Mouse (Mus musculus): ENCODE data around the gene Smchd1. TPM values are rescaled to one million over a fixed set of nuclear protein-coding genes. Genes with fewer than 3 reads are reported as not detected.
"Not testable (repeated sequence)": the region's sequence is repeated elsewhere in the genome, so short reads cannot be mapped to it uniquely, and the experiment has no call there.

Smchd1 gene
- polyA plus RNA-seq, 1 experiment from 2014 or later, result 82.2 TPM

- no peak overlapping the region for H3K9ac ChIP-seq
- H3K36me3 ChIP-seq (replicated peaks), result no peaks in the 10 kb centered on the region
- no peaks in the 10 kb centered on the region for H3K4me1 ChIP-seq
- WGBS, result 80% methylated on average over 15 of the region's 15 CpGs
- H3K27me3 ChIP-seq, result no peaks in the 10 kb centered on the region
- no peak overlapping the region for H3K4me3 ChIP-seq (replicated peaks)
- H3K9me3 ChIP-seq, result no peaks in the 10 kb centered on the region
- no peak for ATAC-seq (ENCODE audit: low FRiP score)
- H3K4me2 ChIP-seq, result no peak overlapping the region
- H3K27ac ChIP-seq, result no peak overlapping the region
These were observed 142.8 kb downstream of the Smchd1 start for GRCm38 (mm10) chr17:71332298-71332697.

- not testable (repeated sequence) for H3K4me1 ChIP-seq; H3K27ac ChIP-seq; H3K9me3 ChIP-seq; H3K27me3 ChIP-seq; ATAC-seq (ENCODE audit: low FRiP score); H3K36me3 ChIP-seq (replicated peaks); H3K9ac ChIP-seq; H3K4me3 ChIP-seq (replicated peaks); H3K4me2 ChIP-seq
- 90% methylated on average over 8 of the region's 8 CpGs for WGBS
These were observed 154.4 kb downstream of the Smchd1 start for GRCm38 (mm10) chr17:71320731-71321130.

GRCm38 (mm10) chr17:71319361-71319760 is 155.8 kb downstream of the Smchd1 start:
- H3K4me1 ChIP-seq, result no peaks in the 10 kb centered on the region
- no peak for ATAC-seq (ENCODE audit: low FRiP score)
- WGBS, result 92% methylated on average over 3 of the region's 3 CpGs
- no peak overlapping the region for H3K4me3 ChIP-seq (replicated peaks)
- no peak overlapping the region for H3K9ac ChIP-seq
- no peaks in the 10 kb centered on the region for H3K9me3 ChIP-seq
- no peak overlapping the region for H3K4me2 ChIP-seq
- no peaks in the 10 kb centered on the region for H3K36me3 ChIP-seq (replicated peaks)
- H3K27ac ChIP-seq, result no peak overlapping the region
- H3K27me3 ChIP-seq, result no peaks in the 10 kb centered on the region

- H3K4me2 ChIP-seq, result no peak overlapping the region
- H3K9me3 ChIP-seq, result no peaks in the 10 kb centered on the region
- no peaks in the 10 kb centered on the region for H3K4me1 ChIP-seq
- H3K27me3 ChIP-seq, result peaks cover 4% of the 10 kb centered on the region; the same call in 1 of the 2 replicates
- ATAC-seq (ENCODE audit: low FRiP score), result no peak
- H3K9ac ChIP-seq, result no peak overlapping the region
- H3K4me3 ChIP-seq (replicated peaks), result no peak overlapping the region
- H3K36me3 ChIP-seq (replicated peaks), result no peaks in the 10 kb centered on the region
- no peak overlapping the region for H3K27ac ChIP-seq
- WGBS, result 93% methylated on average over 4 of the region's 4 CpGs
These were observed 157.6 kb downstream of the Smchd1 start for GRCm38 (mm10) chr17:71317571-71317970.

- Histone ChIP-seq H3K4me1 (peaks cover 22% of the 10 kb centered on the region), H3K27ac (no peak overlapping the region), H3K36me3 (replicated peaks) (no peaks in the 10 kb centered on the region), H3K9ac (no peak overlapping the region), H3K9me3 (no peaks in the 10 kb centered on the region), H3K27me3 (peaks cover 30% of the 10 kb centered on the region), H3K4me3 (replicated peaks) (no peak overlapping the region), H3K4me2 (no peak overlapping the region)
- WGBS, result 75% methylated on average over 4 of the region's 4 CpGs
- no peak for ATAC-seq (ENCODE audit: low FRiP score)
These were observed 160.8 kb downstream of the Smchd1 start for GRCm38 (mm10) chr17:71314315-71314714.

GRCm38 (mm10) chr17:71311340-71312171 is 163.6 kb downstream of the Smchd1 start, which contains the start of gene Emilin2:
Gene Emilin2 (minus strand): TSS chr17:71311978.
- Histone ChIP-seq H3K9me3 (no peaks in the 10 kb centered on the region), H3K27me3 (peaks cover 36% of the 10 kb centered on the region)
- WGBS, result 11% methylated on average over 20 of the region's 20 CpGs

GRCm38 (mm10) chr17:71310486-71311339 is 164.4 kb downstream of the Smchd1 start:
- H3K4me2 ChIP-seq, result peak overlapping the region; percentile 100
- H3K27ac ChIP-seq, result no peak overlapping the region
- H3K9ac ChIP-seq, result peak overlapping the region; percentile 68
- peaks cover 36% of the 10 kb centered on the region for H3K27me3 ChIP-seq
- H3K9me3 ChIP-seq, result no peaks in the 10 kb centered on the region
- peak overlapping the region; percentile 67 for H3K4me3 ChIP-seq (replicated peaks)
- 1% methylated on average over 66 of the region's 67 CpGs for WGBS
- ATAC-seq (ENCODE audit: low FRiP score), result peak; percentile 63
- peaks cover 27% of the 10 kb centered on the region for H3K4me1 ChIP-seq
- H3K36me3 ChIP-seq (replicated peaks), result no peaks in the 10 kb centered on the region

More at GRCm38 (mm10) chr17:71311340-71312171, 163.6 kb downstream of the Smchd1 start, which contains the start of gene Emilin2:
- Histone ChIP-seq H3K4me3 (replicated peaks) (peak within 1 kb of the TSS; percentile 67), H3K4me2 (peak within 1 kb of the TSS; percentile 100), H3K9ac (peak within 1 kb of the TSS; percentile 68), H3K36me3 (replicated peaks) (no peaks in the 10 kb centered on the region), H3K4me1 (peaks cover 27% of the 10 kb centered on the region), H3K27ac (no peak within 1 kb of the TSS)
- no peak for ATAC-seq (ENCODE audit: low FRiP score)

GRCm38 (mm10) chr17:71309711-71310485 is 165.2 kb downstream of the Smchd1 start:
- peak; percentile 47; the same call in 1 of the 2 replicates for ATAC-seq (ENCODE audit: low FRiP score)

GRCm38 (mm10) chr17:71309141-71309540 is 166.0 kb downstream of the Smchd1 start:
- peaks cover 27% of the 10 kb centered on the region for H3K4me1 ChIP-seq
- peak overlapping the region; percentile 3; the same call in 1 of the 2 replicates for H3K4me3 ChIP-seq (replicated peaks)
- H3K27me3 ChIP-seq, result peaks cover 36% of the 10 kb centered on the region
- no peak overlapping the region for H3K9ac ChIP-seq
- H3K9me3 ChIP-seq, result no peaks in the 10 kb centered on the region
- no peak overlapping the region for H3K27ac ChIP-seq
- peak overlapping the region; percentile 100 for H3K4me2 ChIP-seq
- ATAC-seq (ENCODE audit: low FRiP score), result peak; percentile 31; the same call in 1 of the 2 replicates
- 10% methylated on average over 14 of the region's 14 CpGs for WGBS
- H3K36me3 ChIP-seq (replicated peaks), result no peaks in the 10 kb centered on the region

More at GRCm38 (mm10) chr17:71309711-71310485, 165.2 kb downstream of the Smchd1 start:
- no peak overlapping the region for H3K27ac ChIP-seq
- peak overlapping the region; percentile 67 for H3K4me3 ChIP-seq (replicated peaks)
- no peaks in the 10 kb centered on the region for H3K36me3 ChIP-seq (replicated peaks)
- H3K27me3 ChIP-seq, result peaks cover 36% of the 10 kb centered on the region
- H3K4me1 ChIP-seq, result peaks cover 27% of the 10 kb centered on the region
- WGBS, result 3% methylated on average over 23 of the region's 23 CpGs
- peak overlapping the region; percentile 100 for H3K4me2 ChIP-seq
- H3K9ac ChIP-seq, result peak overlapping the region; percentile 68
- H3K9me3 ChIP-seq, result no peaks in the 10 kb centered on the region

GRCm38 (mm10) chr17:71308296-71308695 is 166.8 kb downstream of the Smchd1 start:
- 94% methylated on average over 5 of the region's 5 CpGs for WGBS
- no peak for ATAC-seq (ENCODE audit: low FRiP score)

GRCm38 (mm10) chr17:71307251-71307790 is 167.8 kb downstream of the Smchd1 start:
- H3K4me2 ChIP-seq, result no peak overlapping the region
- 87% methylated on average over 10 of the region's 10 CpGs for WGBS
- no peaks in the 10 kb centered on the region for H3K9me3 ChIP-seq
- H3K9ac ChIP-seq, result no peak overlapping the region
- no peak for ATAC-seq (ENCODE audit: low FRiP score)
- H3K27ac ChIP-seq, result no peak overlapping the region
- no peaks in the 10 kb centered on the region for H3K36me3 ChIP-seq (replicated peaks)
- no peak overlapping the region for H3K4me3 ChIP-seq (replicated peaks)
- H3K27me3 ChIP-seq, result peaks cover 31% of the 10 kb centered on the region
- peaks cover 27% of the 10 kb centered on the region for H3K4me1 ChIP-seq

More at GRCm38 (mm10) chr17:71308296-71308695, 166.8 kb downstream of the Smchd1 start:
- H3K4me3 ChIP-seq (replicated peaks), result no peak overlapping the region
- H3K4me2 ChIP-seq, result no peak overlapping the region
- H3K36me3 ChIP-seq (replicated peaks), result no peaks in the 10 kb centered on the region
- H3K4me1 ChIP-seq, result peaks cover 27% of the 10 kb centered on the region
- H3K27me3 ChIP-seq, result peaks cover 36% of the 10 kb centered on the region
- no peak overlapping the region for H3K27ac ChIP-seq
- H3K9me3 ChIP-seq, result no peaks in the 10 kb centered on the region
- H3K9ac ChIP-seq, result no peak overlapping the region

Data from forebrain, embryonic 12.5 days (tissue).